Mouse (Mus musculus) heart, postnatal 0 days (tissue): Measurements from ENCODE around the gene Uap1.

Experiments
- CTCF ChIP-seq: IDR thresholded peaks from 2 replicates; pipeline ENCODE4 v1.5.1; 2016; ENCODE audit warnings: antibody characterized with exemption, control low read depth, low read depth
- EP300 ChIP-seq: IDR thresholded peaks from 2 replicates; pipeline ENCODE4 v1.6.1; 2016; ENCODE audit warnings: antibody characterized with exemption, low read depth

DNA sequence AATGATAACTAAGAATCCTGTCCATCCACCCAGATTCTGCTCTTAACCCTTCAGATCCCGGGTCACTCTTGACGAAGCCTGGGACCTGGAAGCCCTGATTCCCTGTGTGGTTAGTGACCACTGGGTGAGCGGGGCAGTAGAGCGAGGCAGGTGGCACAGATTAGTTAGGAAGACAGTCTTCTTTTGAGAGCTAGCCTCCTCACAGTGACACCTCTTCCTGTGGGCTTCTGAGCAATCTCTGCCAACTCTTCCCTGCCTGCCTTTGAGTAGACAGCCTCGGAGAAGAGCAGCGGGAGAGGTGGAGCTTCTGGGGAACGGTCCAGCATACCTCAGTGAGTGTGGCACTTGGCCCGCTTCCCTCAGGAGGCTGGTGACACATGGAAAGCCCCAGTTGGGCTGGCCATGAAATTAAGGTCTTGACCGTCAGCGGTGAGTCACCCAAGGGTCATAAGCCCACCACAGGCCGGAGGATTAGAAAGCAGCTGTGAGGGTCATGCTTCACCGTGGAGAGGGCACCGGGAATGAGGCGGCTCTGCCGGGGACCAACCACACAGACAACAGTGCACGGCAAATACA lies 63.0 kb downstream of the Uap1 start:
- no peak for TF ChIP-seq CTCF
- TF ChIP-seq EP300: no peak
